Mouse (Mus musculus): ENCODE measurements around the gene Lrrtm3. TPM values are rescaled to one million over a fixed set of nuclear protein-coding genes. Genes with fewer than 3 reads are reported as not detected.

Gene Lrrtm3
- polyA plus RNA-seq (2012; fragmentation: generic; extraction: Trizol), result under 1 TPM in 1 of 2 experiments, not detected in 1; 0.91 TPM

GRCm38 (mm10) chr10:64089680-64090460 lies at the start of gene Lrrtm3:
TSS of gene Lrrtm3 (minus strand) at chr10:64090277.

GRCm38 (mm10) chr10:63927334-63927733 lies 162.7 kb downstream of the Lrrtm3 start, which contains the start of gene Gm10118:
TSS of gene Gm10118 (minus strand) at chr10:63927434.

Other genes starting within 250 kb of the Lrrtm3 start
- gene Gm10118, start 162.8 kb downstream of the Lrrtm3 start, polyA plus RNA-seq (2012; fragmentation: generic; extraction: Trizol), result not detected